Mouse (Mus musculus) limb, embryonic 13.5 days (tissue): Measurements from ENCODE around the gene Magee1. TPM values are rescaled to one million over a fixed set of nuclear protein-coding genes. Genes with fewer than 3 reads are reported as not detected.
"Not testable (repeated sequence)": the region's sequence is repeated elsewhere in the genome, so short reads cannot be mapped to it uniquely, and the experiment has no call there.

ENCODE experiments used
- ATAC-seq: fragments of 200-750 bp; cut with Nextera tagmentation; 2 replicates; pipeline ENCODE4 v1.8.0; 2017; ENCODE audit warnings: low read depth, moderate number of reproducible peaks, moderate TSS enrichment; ENCODE audit not compliant: low FRiP score
- H3K27ac ChIP-seq: fragments of 300-500 bp; sonication (generic); 2 replicates; pipeline ENCODE4 v1.5.1; 2015; ENCODE audit warnings: inconsistent platforms, mild to moderate bottlenecking, moderate library complexity
- H3K27me3 ChIP-seq: fragments of 300-500 bp; sonication (generic); 2 replicates; pipeline ENCODE4 v1.6.1; 2015; ENCODE audit warnings: mild to moderate bottlenecking, inconsistent platforms
- H3K36me3 ChIP-seq: fragments of 300-500 bp; sonication (generic); 2 replicates; pipeline ENCODE4 v1.6.1; 2015; ENCODE audit warnings: inconsistent platforms, mild to moderate bottlenecking, moderate library complexity
- H3K4me1 ChIP-seq: fragments of 300-500 bp; sonication (generic); 2 replicates; pipeline ENCODE4 v1.6.1; 2015; ENCODE audit warnings: inconsistent platforms
- H3K4me2 ChIP-seq: fragments of 300-500 bp; sonication (generic); replicated peaks from 2 replicates; pipeline ENCODE4 v1.6.1; 2015; ENCODE audit warnings: inconsistent platforms, mild to moderate bottlenecking, moderate library complexity
- H3K4me3 ChIP-seq: fragments of 300-500 bp; sonication (generic); 2 replicates; pipeline ENCODE4 v1.5.1; 2015; ENCODE audit warnings: moderate library complexity, mild to moderate bottlenecking, inconsistent platforms
- H3K9ac ChIP-seq: fragments of 300-500 bp; sonication (generic); 2 replicates; pipeline ENCODE4 v1.6.1; 2015; ENCODE audit warnings: mild to moderate bottlenecking, inconsistent platforms
- H3K9me3 ChIP-seq: fragments of 300-500 bp; sonication (generic); 2 replicates; pipeline ENCODE4 v1.6.1; 2016; ENCODE audit warnings: inconsistent platforms
- WGBS: fragments of 180-500 bp; shearing (Covaris S2); methylation state at CpG from one replicate; pipeline ENCODE4 v1.1.7; 2015; 5-methylcytosine and 5-hydroxymethylcytosine counted together
- polyA plus RNA-seq: library from polyadenylated mRNA; unstranded; fragments of >200 nt; fragmentation: Nextera tagmentation; extraction: Ambion mirVana; gene quantifications from 2 replicates; pipeline ENCODE4 v1.2.1, GENCODE M21; 2015

The Magee1 gene
- 31.9 and 33.1 TPM in 2 replicates for polyA plus RNA-seq

- ATAC-seq = peak; percentile 66
- H3K36me3 ChIP-seq = no peaks in the 10 kb centered on the region
- 0 out of 2 replicates have a peak, but pooled peaks cover 5% of the 10 kb centered on the region for H3K4me1 ChIP-seq
- peak within 1 kb of the TSS; percentile 73 for H3K4me2 ChIP-seq
- peak within 1 kb of the TSS; percentile 63 for H3K4me3 ChIP-seq
- peaks cover 34% of the 10 kb centered on the region for H3K27me3 ChIP-seq
- WGBS = 11% methylated on average over 65 of the region's 65 CpGs
- no peaks in the 10 kb centered on the region for H3K9me3 ChIP-seq
- H3K27ac ChIP-seq = no peak within 1 kb of the TSS
- H3K9ac ChIP-seq = peak within 1 kb of the TSS; percentile 77
Observed at GRCm38 (mm10) chrX:105120275-105121226, at the start of gene Magee1. Magee1 (plus strand) TSS chrX:105120378.

DNA sequence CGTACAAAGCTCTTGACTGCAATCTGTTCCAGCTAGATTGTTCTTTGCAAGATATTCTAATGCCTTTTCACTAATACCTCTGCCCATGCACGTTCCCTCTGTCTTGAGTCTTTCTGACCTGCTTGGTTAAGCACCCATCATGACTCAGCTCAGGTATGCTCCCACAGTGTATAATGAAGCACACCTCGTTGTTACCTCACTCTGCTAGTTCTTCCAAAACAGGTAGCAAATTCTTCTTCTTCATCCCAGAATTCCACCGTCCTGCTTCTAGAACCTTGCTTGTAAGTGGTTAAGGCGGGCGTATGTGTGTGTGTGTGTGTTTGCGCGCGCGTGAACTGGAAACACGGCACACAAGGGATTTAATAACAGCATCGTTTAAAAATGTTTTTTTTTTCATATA lies 41.0 kb upstream of the Magee1 start:
- Histone ChIP-seq H3K27ac (no peak overlapping the region), H3K9ac (peak overlapping the region; percentile 65), H3K4me2 (peak overlapping the region; percentile 72), H3K27me3 (no peaks in the 10 kb centered on the region), H3K36me3 (no peaks in the 10 kb centered on the region; the same call in 1 of the 2 replicates), H3K9me3 (no peaks in the 10 kb centered on the region), H3K4me3 (peak overlapping the region; percentile 56), H3K4me1 (peaks cover 4% of the 10 kb centered on the region; the same call in 1 of the 2 replicates)
- WGBS = 5% methylated on average over 12 of the region's 12 CpGs
- ATAC-seq = peak; percentile 25; the same call in 1 of the 2 replicates

- Histone ChIP-seq H3K4me2 (peak within 1 kb of the TSS; percentile 72), H3K36me3 (no peaks in the 10 kb centered on the region; the same call in 1 of the 2 replicates), H3K4me3 (peak within 1 kb of the TSS; percentile 56), H3K27me3 (no peaks in the 10 kb centered on the region), H3K27ac (no peak within 1 kb of the TSS), H3K4me1 (peaks cover 4% of the 10 kb centered on the region; the same call in 1 of the 2 replicates), H3K9me3 (no peaks in the 10 kb centered on the region), H3K9ac (peak within 1 kb of the TSS; percentile 65)
- ATAC-seq = peak; percentile 99
- WGBS = 3% methylated on average over 35 of the region's 35 CpGs
Observed at GRCm38 (mm10) chrX:105079615-105080092, 40.5 kb upstream of the Magee1 start, which contains the start of gene Pbdc1. Pbdc1 (plus strand) TSS chrX:105079756.

- peak overlapping the region; percentile 56 for H3K4me3 ChIP-seq
- H3K4me2 ChIP-seq = peak overlapping the region; percentile 72
- no peak overlapping the region for H3K27ac ChIP-seq
- WGBS = 6% methylated on average over 8 of the region's 8 CpGs
- H3K4me1 ChIP-seq = peaks cover 4% of the 10 kb centered on the region; the same call in 1 of the 2 replicates
- no peaks in the 10 kb centered on the region; the same call in 1 of the 2 replicates for H3K36me3 ChIP-seq
- H3K9ac ChIP-seq = peak overlapping the region; percentile 63
- ATAC-seq = no peak
- no peaks in the 10 kb centered on the region for H3K27me3 ChIP-seq
- H3K9me3 ChIP-seq = no peaks in the 10 kb centered on the region
Observed at GRCm38 (mm10) chrX:105080096-105080495, 40.1 kb upstream of the Magee1 start.

DNA sequence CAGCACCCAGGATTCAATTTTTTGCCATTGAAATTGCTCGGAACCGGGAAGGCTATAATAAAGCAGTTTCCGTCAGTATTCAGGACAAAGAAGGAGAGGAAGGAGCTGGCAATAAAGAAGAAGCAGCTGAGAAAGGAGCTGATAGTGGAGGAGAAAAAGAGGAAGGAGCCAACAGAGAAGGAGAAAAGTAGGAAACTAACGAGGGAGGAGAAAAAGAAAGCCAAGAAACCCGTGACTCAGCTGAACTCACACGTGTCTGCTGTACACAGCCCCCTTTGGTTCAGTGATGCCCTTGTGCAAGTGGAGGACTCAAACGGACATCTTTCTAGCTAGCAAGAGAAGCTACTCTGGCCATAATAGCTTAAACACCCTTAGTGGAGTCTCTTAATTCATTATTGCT lies 37.2 kb upstream of the Magee1 start:
- H3K4me3 ChIP-seq, H3K27me3 ChIP-seq, H3K4me1 ChIP-seq, H3K36me3 ChIP-seq, H3K9ac ChIP-seq, ATAC-seq, H3K4me2 ChIP-seq, H3K9me3 ChIP-seq, H3K27ac ChIP-seq: not testable (repeated sequence)
- WGBS = 88% methylated on average over 7 of the region's 7 CpGs

- Histone ChIP-seq H3K9me3 (no peaks in the 10 kb centered on the region), H3K36me3 (peaks cover 8% of the 10 kb centered on the region), H3K27ac (no peak overlapping the region), H3K4me2 (no peak overlapping the region), H3K4me3 (no peak overlapping the region), H3K4me1 (no peaks in the 10 kb centered on the region), H3K27me3 (no peaks in the 10 kb centered on the region), H3K9ac (no peak overlapping the region)
- WGBS = 46% methylated on average over 5 of the region's 5 CpGs
- ATAC-seq = no peak
Observed at GRCm38 (mm10) chrX:105104175-105104574, 16.0 kb upstream of the Magee1 start.

GRCm38 (mm10) chrX:105114994-105115393 lies 5.2 kb upstream of the Magee1 start:
- WGBS = 94% methylated on average over 2 of the region's 2 CpGs
- no peak overlapping the region for H3K27ac ChIP-seq
- peaks cover 7% of the 10 kb centered on the region; the same call in 1 of the 2 replicates for H3K27me3 ChIP-seq

DNA sequence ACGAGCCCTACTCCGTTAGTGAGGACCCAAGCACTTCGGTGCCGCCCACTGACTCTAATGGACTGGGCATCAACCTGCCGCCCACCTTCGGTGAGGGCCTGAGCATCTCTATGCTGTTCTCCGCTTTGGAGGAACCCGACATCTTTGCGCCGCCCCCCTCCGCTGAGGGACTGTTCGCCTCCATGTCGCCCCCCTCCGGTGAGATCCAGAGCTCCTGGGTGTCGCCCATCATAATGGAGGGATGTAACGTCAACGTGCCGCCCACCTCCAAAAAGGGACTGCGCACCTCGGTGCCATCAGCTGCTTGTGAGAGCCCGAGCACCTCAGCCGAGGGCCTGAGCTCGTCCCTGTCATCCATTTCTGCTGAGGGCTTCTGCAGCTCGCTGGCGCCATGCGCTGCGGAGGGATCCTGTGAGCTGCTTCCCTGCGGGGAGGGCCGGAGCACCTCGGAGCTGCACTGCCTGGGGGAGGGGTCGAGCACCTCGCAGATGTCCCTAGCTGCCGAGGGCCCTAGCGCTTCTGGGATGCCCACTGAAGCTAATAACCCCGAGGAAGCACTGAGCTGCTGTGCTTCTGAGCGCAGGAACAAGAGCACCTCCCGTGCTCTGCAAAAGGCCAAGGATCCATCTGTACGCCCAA lies 1.2 kb downstream of the Magee1 start:
- Histone ChIP-seq H3K4me1 (0 out of 2 replicates have a peak, but pooled peaks cover 5% of the 10 kb centered on the region), H3K4me2 (peak overlapping the region; percentile 73), H3K27ac (no peak overlapping the region), H3K27me3 (peaks cover 34% of the 10 kb centered on the region), H3K9me3 (no peaks in the 10 kb centered on the region), H3K4me3 (peak overlapping the region; percentile 63), H3K9ac (peak overlapping the region; percentile 77), H3K36me3 (no peaks in the 10 kb centered on the region)
- peak; percentile 87 for ATAC-seq
- WGBS = 15% methylated on average over 37 of the region's 38 CpGs

More at GRCm38 (mm10) chrX:105114994-105115393, 5.2 kb upstream of the Magee1 start:
- H3K4me1 ChIP-seq = no peaks in the 10 kb centered on the region
- no peak overlapping the region for H3K4me3 ChIP-seq
- no peaks in the 10 kb centered on the region for H3K9me3 ChIP-seq
- H3K36me3 ChIP-seq = no peaks in the 10 kb centered on the region
- H3K4me2 ChIP-seq = no peak overlapping the region
- ATAC-seq = no peak
- no peak overlapping the region for H3K9ac ChIP-seq

DNA sequence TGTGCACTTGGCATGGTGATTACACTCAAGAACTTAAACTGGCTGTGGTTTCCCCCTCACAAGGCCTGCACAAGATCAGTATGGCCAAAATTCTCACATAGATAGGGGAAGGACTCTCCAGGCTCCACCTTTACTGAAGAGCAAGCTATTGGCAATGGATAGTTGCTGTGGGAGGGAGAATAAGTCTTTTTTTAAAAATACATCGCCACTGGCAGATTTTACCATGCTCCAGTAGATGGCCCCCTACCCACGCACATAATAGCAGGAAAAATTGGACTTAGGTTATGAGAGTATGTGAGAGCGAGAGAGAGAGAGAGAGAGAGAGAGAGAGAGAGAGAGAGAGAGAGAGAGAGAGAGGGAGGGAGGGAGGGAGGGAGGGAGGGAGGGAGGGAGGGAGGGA lies 4.7 kb downstream of the Magee1 start:
- H3K27ac ChIP-seq = no peak overlapping the region
- 29% methylated on average over 2 of the region's 3 CpGs for WGBS

GRCm38 (mm10) chrX:105151872-105152461 lies 31.8 kb downstream of the Magee1 start:
- Histone ChIP-seq H3K27ac (no peak overlapping the region), H3K9me3 (no peaks in the 10 kb centered on the region), H3K4me1 (no peaks in the 10 kb centered on the region), H3K4me3 (peak overlapping the region; percentile 30), H3K27me3 (peaks cover 16% of the 10 kb centered on the region; the same call in 1 of the 2 replicates), H3K4me2 (peak overlapping the region; percentile 49), H3K36me3 (no peaks in the 10 kb centered on the region), H3K9ac (no peak overlapping the region)
- 68% methylated on average over 11 of the region's 26 CpGs for WGBS
- 0 out of 2 replicates have a peak, but pooled peaks have one; percentile 19 for ATAC-seq

More for the DNA sequence above, 4.7 kb downstream of the Magee1 start:
- no peaks in the 10 kb centered on the region for H3K9me3 ChIP-seq
- 0 out of 2 replicates have a peak, but pooled peaks cover 5% of the 10 kb centered on the region for H3K4me1 ChIP-seq
- H3K4me2 ChIP-seq = no peak overlapping the region
- H3K27me3 ChIP-seq = peaks cover 28% of the 10 kb centered on the region
- no peak overlapping the region for H3K4me3 ChIP-seq
- ATAC-seq = no peak
- no peaks in the 10 kb centered on the region for H3K36me3 ChIP-seq
- no peak overlapping the region for H3K9ac ChIP-seq

- not testable (repeated sequence) for H3K9ac ChIP-seq, H3K27ac ChIP-seq, H3K4me3 ChIP-seq, H3K9me3 ChIP-seq, H3K4me2 ChIP-seq, ATAC-seq, H3K4me1 ChIP-seq, H3K36me3 ChIP-seq
- peaks cover 31% of the 10 kb centered on the region for H3K27me3 ChIP-seq
- 75% methylated on average over 6 of the region's 6 CpGs for WGBS
Observed at GRCm38 (mm10) chrX:105165007-105165406, 44.8 kb downstream of the Magee1 start.
